9 mouse cellular contexts compared by ENCODE assay signal in the genomic region with DNA sequence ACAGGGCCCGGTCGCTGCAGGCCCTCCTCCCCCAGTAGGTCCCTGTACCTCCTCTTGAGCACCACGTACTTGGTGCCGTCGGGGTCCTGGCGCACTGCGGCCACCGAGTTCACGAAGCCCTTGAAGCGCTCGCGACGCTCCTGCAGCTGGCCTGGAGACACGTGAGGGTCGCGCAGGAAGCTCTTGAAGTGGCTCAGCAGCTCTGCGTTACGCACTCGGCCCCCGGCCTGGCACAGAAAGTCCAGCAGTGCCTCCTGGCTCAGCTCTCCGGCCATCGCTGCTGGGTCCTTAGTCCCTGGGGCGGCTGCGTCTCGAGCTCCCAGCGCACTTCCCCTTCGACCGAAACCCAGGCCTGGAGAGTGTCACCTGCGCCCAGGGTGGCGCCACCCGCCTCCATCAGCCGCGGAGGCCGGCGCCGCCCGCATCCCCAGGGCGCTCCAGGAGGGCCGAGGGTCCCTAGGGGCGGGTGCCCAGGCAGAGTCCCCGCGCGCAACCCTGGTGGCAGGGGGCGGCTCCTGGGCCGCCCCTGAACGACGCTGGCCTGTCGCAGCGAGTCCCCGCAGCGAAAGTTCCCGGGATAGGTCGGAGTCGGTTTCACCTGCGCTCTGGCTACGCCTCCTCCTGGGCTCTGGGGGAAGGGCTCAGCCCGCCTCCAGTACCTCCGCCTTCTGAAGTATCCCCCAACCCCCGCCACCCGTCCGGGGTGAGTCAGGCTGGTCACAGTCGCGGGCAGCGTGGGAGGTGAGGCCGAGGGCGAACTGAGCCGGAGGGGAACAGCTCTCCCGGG. TPM values are rescaled to one million over a fixed set of nuclear protein-coding genes. Genes with fewer than 3 reads are reported as not detected.
DNase-seq lines count a peak whose midpoint lies in the region; ATAC-seq lines count a peak whose summit lies in the region.
"Had no signal": no experiment of that assay in that cellular context is flagged by ENCODE, and none has a peak within 500 bp of the region (broad histone marks: within the 10 kb centered on the region; RNA-seq: fewer than 3 reads in every experiment).

TSS of gene Sowahb (minus strand) at position 439 of the 787 bp plus-strand sequence.

- peak; percentile 57 for ATAC-seq in common myeloid progenitor, adult 5-6 weeks (replicated peaks; ENCODE audit: low read depth, poor library complexity, severe bottlenecking)
- no peak for ATAC-seq in CD4-positive, CD25-positive, alpha-beta regulatory T cell, adult 4 months
- ATAC-seq: Patski had no signal

- intact Hi-C loops in heart, postnatal 14 days (cut with DNase I) = no loop called here

- peak; percentile 18 for DNase-seq in ovary, adult 18-20 months (ENCODE audit: low spot score)
- DNase-seq in ovary, postnatal 10 days (ENCODE audit: low spot score) = no peak
- DNase-seq in heart, postnatal 14 days = peak; percentile 19 to 26
- peak; percentile 76 to 88 for DNase-seq in kidney, postnatal 4 days
- peak; percentile 68 for DNase-seq in lung, postnatal 14 days
- peak; percentile 46 to 63 for DNase-seq in right cerebral cortex, adult 2 months (ENCODE audit: low spot score in 2 of 2)

RNA-seq across cellular contexts. Expression of gene Sowahb, which starts in this region (rescaled TPM):
- total RNA-seq in common myeloid progenitor, adult 5-6 weeks (2017) = not detected in 2 replicates
- not detected for total RNA-seq in heart, postnatal 14 days (2021)
- polyA plus RNA-seq in CD4-positive, CD25-positive, alpha-beta regulatory T cell, adult 4 months (2017; shearing (Covaris generic)) = not detected

Comparison
In these comparisons a context has a peak if more than half of its experiments do, and no peak if none do; other contexts are left out.
1. Peak in ATAC-seq in common myeloid progenitor, adult 5-6 weeks; RNA of the gene not detected or under 1 TPM.
2. Peak in DNase-seq in heart, postnatal 14 days; RNA of the gene not detected or under 1 TPM.